8 mouse cellular contexts compared by ENCODE assay signal in the genomic region with DNA sequence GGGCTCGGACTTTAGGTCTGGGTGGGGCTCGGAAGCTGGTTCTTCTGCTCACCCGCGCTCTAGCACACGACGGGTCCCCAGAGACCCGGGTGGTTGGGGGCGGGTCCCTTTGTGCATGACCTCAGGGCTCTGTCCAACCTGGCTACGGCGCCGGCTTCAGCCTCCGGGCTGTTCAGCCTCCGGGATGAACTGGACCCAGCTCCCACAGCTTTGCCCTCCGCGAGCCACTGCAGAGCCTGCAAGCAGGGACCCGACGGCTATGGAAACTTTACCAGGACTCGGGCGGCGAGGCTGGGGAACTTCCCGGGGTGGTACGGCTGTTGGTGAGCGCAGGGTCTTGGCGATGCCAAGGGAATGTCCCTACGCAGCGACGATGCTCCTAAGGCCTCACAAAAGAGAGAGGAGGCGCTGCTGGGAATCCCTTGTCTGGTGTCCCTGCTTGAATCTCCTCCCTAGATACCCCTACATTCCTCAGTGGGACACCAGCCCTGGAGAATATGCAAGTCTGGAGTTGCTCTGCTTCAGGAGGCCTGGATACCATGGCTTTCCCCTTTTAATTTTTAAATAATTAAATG. TPM values are rescaled to one million over a fixed set of nuclear protein-coding genes. Genes with fewer than 3 reads are reported as not detected.
A peak's percentile ranks its signal among the peaks of the same experiment; 100 is the strongest.
DNase-seq lines count a peak whose midpoint lies in the region; ATAC-seq and TF ChIP-seq lines count a peak whose summit lies in the region.

No protein-coding gene starts in this region.

- no peak for TF ChIP-seq POLR2A in cortical plate, adult 2 months (IDR thresholded peaks at IDR 0.05; ENCODE audit: extremely low read depth, insufficient read depth, low read length)

- under 1% methylated on average over 28 of the region's 28 CpGs for whole genome bisulfite sequencing in limb, embryonic 15.5 days

- no peaks in the 10 kb centered on the region for H3K36me3 ChIP-seq in limb, embryonic 15.5 days

- intact Hi-C loops in heart, postnatal 14 days (cut with DNase I): no loop called here

- no peaks in the 10 kb centered on the region for H3K9me3 ChIP-seq in limb, embryonic 15.5 days

- H3K4me2 ChIP-seq in limb, embryonic 15.5 days: peak overlapping the region; percentile 99

- peaks cover 45% of the 10 kb centered on the region for H3K27me3 ChIP-seq in limb, embryonic 15.5 days

- no peak for ATAC-seq in limb, embryonic 15.5 days (ENCODE audit: insufficient number of reproducible peaks, low FRiP score, low TSS enrichment, low read depth)

- no peak for TF ChIP-seq CTCF in cortical plate, adult 2 months (IDR thresholded peaks at IDR 0.05; ENCODE audit: extremely low read depth, insufficient read depth, low read length)

- H3K4me1 ChIP-seq in cortical plate, adult 2 months (ENCODE audit: control insufficient read depth, insufficient read depth, low read length): peaks cover 2% of the 10 kb centered on the region; the same call in 1 of the 2 replicates
- peaks cover 22% of the 10 kb centered on the region for H3K4me1 ChIP-seq in limb, embryonic 15.5 days

- H3K9ac ChIP-seq in limb, embryonic 15.5 days: peak overlapping the region; percentile 51; the same call in 1 of the 2 replicates

- peak; percentile 28 for DNase-seq in embryo, embryonic 10 days (ENCODE audit: low spot score)
- DNase-seq in embryo, embryonic 10.5 days (ENCODE audit: low spot score): no peak
- peak; percentile 25 to 35 for DNase-seq in B cell, adult 2 months
- peak; percentile 27 to 50 for DNase-seq in heart, postnatal 14 days
- DNase-seq in neural tube, embryonic 10.5 days (ENCODE audit: extremely low spot score, low spot score): peak; percentile 67
- no peak for DNase-seq in layer of hippocampus, postnatal 36 days

- H3K27ac ChIP-seq in cortical plate, adult 2 months (ENCODE audit: insufficient read depth, low read length): no peak overlapping the region
- H3K27ac ChIP-seq in limb, embryonic 15.5 days: no peak overlapping the region

- H3K4me3 ChIP-seq in cortical plate, adult 2 months (ENCODE audit: insufficient read depth, low read length): peak overlapping the region; percentile 50
- H3K4me3 ChIP-seq in limb, embryonic 15.5 days: peak overlapping the region; percentile 65

RNA-seq across cellular contexts. Expression of a gene that starts 0.7 kb away (rescaled TPM):
- 30.6 and 35.9 TPM in 2 replicates for polyA plus RNA-seq in cortical plate, adult 2 months (2012; rRNA removed)
- 10 to 100 TPM; 17.9 to 21.6 TPM for total RNA-seq in heart, postnatal 14 days (2021)
- polyA plus RNA-seq in limb, embryonic 15.5 days (2015; fragmentation: Nextera tagmentation; extraction: Ambion mirVana): 25.3 and 25.8 TPM in 2 replicates
- total RNA-seq in layer of hippocampus, postnatal 36 days (2021): 10 to 100 TPM; 36.2 to 37.7 TPM

RNA-seq across cellular contexts. Expression of a gene that starts 0.8 kb away (rescaled TPM):
- 231 and 235 TPM in 2 replicates for polyA plus RNA-seq in cortical plate, adult 2 months (2012; rRNA removed)
- 10 to 100 TPM; 91.6 to 98.4 TPM for total RNA-seq in heart, postnatal 14 days (2021)
- 29.6 and 33.3 TPM in 2 replicates for polyA plus RNA-seq in limb, embryonic 15.5 days (2015; fragmentation: Nextera tagmentation; extraction: Ambion mirVana)
- total RNA-seq in layer of hippocampus, postnatal 36 days (2021): 100 to 1,000 TPM; 124 to 125 TPM

RNA-seq across cellular contexts. Expression of a gene that starts 59.6 kb away (rescaled TPM):
- polyA plus RNA-seq in cortical plate, adult 2 months (2012; rRNA removed): 36.3 and 40.9 TPM in 2 replicates
- 10 to 100 TPM; 19.2 to 21.9 TPM for total RNA-seq in heart, postnatal 14 days (2021)
- polyA plus RNA-seq in limb, embryonic 15.5 days (2015; fragmentation: Nextera tagmentation; extraction: Ambion mirVana): 28.7 and 34.0 TPM in 2 replicates
- 10 to 100 TPM; 45.1 to 50.2 TPM for total RNA-seq in layer of hippocampus, postnatal 36 days (2021)

Comparison
In these comparisons a context has a peak if more than half of its experiments do, and no peak if none do; other contexts are left out.
1. DNase-seq: peak in embryo, embryonic 10 days (single experiment), B cell, adult 2 months (2 of 2), heart, postnatal 14 days (2 of 2) and neural tube, embryonic 10.5 days (single experiment); none in embryo, embryonic 10.5 days (single experiment) and layer of hippocampus, postnatal 36 days (0 of 2).